Mouse (Mus musculus) liver, postnatal 0 days (tissue): ENCODE results near the gene Tab1.

ENCODE experiments used
- CTCF ChIP-seq: sonication (generic); IDR thresholded peaks from 2 replicates; pipeline ENCODE4 v1.5.1; 2016; ENCODE audit warnings: antibody characterized with exemption, low read depth
- EP300 ChIP-seq: IDR thresholded peaks from 2 replicates; pipeline ENCODE4 v1.6.1; 2016; ENCODE audit warnings: antibody characterized with exemption, low read depth, mild to moderate bottlenecking

- no peak for TF ChIP-seq EP300
- no peak for TF ChIP-seq CTCF
These were observed 30.8 kb downstream of the Tab1 start for GRCm38 (mm10) chr15:80163716-80164115.
